Mouse (Mus musculus): ENCODE results near the gene Wnk1.
A peak's percentile ranks its signal among the peaks of the same experiment; 100 is the strongest.

GRCm38 (mm10) chr6:120019697-120020096, 18.8 kb downstream of the Wnk1 start:
- TF ChIP-seq EP300 (IDR thresholded peaks at IDR 0.05; ENCODE audit: low read depth), result peak; percentile 19; the same call in 1 of the 2 replicates
- no peak for TF ChIP-seq CTCF (IDR thresholded peaks at IDR 0.05; ENCODE audit: low read depth)

Measured in liver, embryonic 14.5 days (tissue).